23 mouse cellular contexts compared by ENCODE assay signal in genomic region chr5:98787735-98788134, GRCm38 (mm10).
A peak's percentile ranks its signal among the peaks of the same experiment; 100 is the strongest.
DNase-seq lines count a peak whose midpoint lies in the region; ATAC-seq and TF ChIP-seq lines count a peak whose summit lies in the region.
"Had no signal": no experiment of that assay in that cellular context is flagged by ENCODE, and none has a peak within 500 bp of the region (broad histone marks: within the 10 kb centered on the region; RNA-seq: fewer than 3 reads in every experiment).

No protein-coding gene starts in this region.

- no peak overlapping the region for H3K4me3 ChIP-seq in lung, postnatal 0 days (ENCODE audit: low read depth, low read length)
- H3K4me3 ChIP-seq in limb, embryonic 15.5 days, result no peak overlapping the region
- H3K4me3 ChIP-seq in hindbrain, postnatal 0 days (ENCODE audit: low read length), result no peak overlapping the region
- H3K4me3 ChIP-seq: forebrain, embryonic 13.5 days; heart, embryonic 10.5 days; heart, embryonic 15.5 days; hindbrain, embryonic 13.5 days had no signal

- TF ChIP-seq CTCF in lung, postnatal 0 days (IDR thresholded peaks at IDR 0.05), result no peak
- no peak for TF ChIP-seq CTCF in hindbrain, postnatal 0 days (IDR thresholded peaks at IDR 0.05; ENCODE audit: low read depth)

- 51% methylated on average over 4 of the region's 4 CpGs for WGBS in lung, postnatal 0 days
- WGBS in limb, embryonic 15.5 days, result 32% methylated on average over 4 of the region's 4 CpGs
- WGBS in hindbrain, postnatal 0 days, result 79% methylated on average over 4 of the region's 4 CpGs

- H3K9ac ChIP-seq in lung, postnatal 0 days (replicated peaks; ENCODE audit: low read depth), result no peak overlapping the region
- no peak overlapping the region for H3K9ac ChIP-seq in limb, embryonic 15.5 days
- H3K9ac ChIP-seq in hindbrain, postnatal 0 days (replicated peaks; ENCODE audit: low read length), result no peak overlapping the region
- H3K9ac ChIP-seq: forebrain, embryonic 13.5 days; forebrain, postnatal 0 days; heart, embryonic 15.5 days; hindbrain, embryonic 13.5 days had no signal

- H3K4me1 ChIP-seq in lung, postnatal 0 days (ENCODE audit: insufficient read depth, low read depth, low read length), result no peaks in the 10 kb centered on the region
- peaks cover 9% of the 10 kb centered on the region; the same call in 1 of the 2 replicates for H3K4me1 ChIP-seq in limb, embryonic 15.5 days
- H3K4me1 ChIP-seq in hindbrain, postnatal 0 days (ENCODE audit: insufficient read depth, low read length), result no peaks in the 10 kb centered on the region
- H3K4me1 ChIP-seq: forebrain, embryonic 13.5 days; heart, embryonic 10.5 days; heart, embryonic 15.5 days; hindbrain, embryonic 13.5 days had no signal

- DNase-seq in embryo, embryonic 11 days, result peak; percentile 14
- no peak for DNase-seq in embryo, embryonic 10 days (ENCODE audit: low spot score)
- DNase-seq in lung, postnatal 0 days (ENCODE audit: low spot score), result peak; percentile 46
- DNase-seq in lung, postnatal 36 days, result no peak
- peak; percentile 40 for DNase-seq in forelimb bud, embryonic 11.5 days (ENCODE audit: low read depth, low spot score)
- no peak for DNase-seq in frontal cortex, postnatal 36 days (ENCODE audit: low spot score in 2 of 2)
- DNase-seq in hindbrain, postnatal 0 days (ENCODE audit: low spot score), result no peak
- DNase-seq: adrenal gland, postnatal 14 days; cerebellum, adult 11-12 months; cerebellum, adult 9-10 months; cerebellum, postnatal 36 days; forebrain, postnatal 0 days; gastrocnemius, postnatal 36 days; heart, adult 18-20 months; heart, postnatal 14 days had no signal

- no peaks in the 10 kb centered on the region for H3K36me3 ChIP-seq in lung, postnatal 0 days (ENCODE audit: insufficient read depth, low read length)
- no peaks in the 10 kb centered on the region for H3K36me3 ChIP-seq in limb, embryonic 15.5 days
- no peaks in the 10 kb centered on the region for H3K36me3 ChIP-seq in hindbrain, postnatal 0 days (ENCODE audit: insufficient read depth, low read length)
- H3K36me3 ChIP-seq: heart, embryonic 10.5 days; heart, embryonic 15.5 days; hindbrain, embryonic 13.5 days had no signal

- no peak overlapping the region for H3K27ac ChIP-seq in lung, postnatal 0 days (ENCODE audit: low read length)
- H3K27ac ChIP-seq in limb, embryonic 15.5 days, result 0 out of 2 replicates have a peak overlapping the region, but pooled peaks have one; percentile 14
- H3K27ac ChIP-seq in hindbrain, postnatal 0 days, result no peak overlapping the region
- H3K27ac ChIP-seq: forebrain, embryonic 13.5 days; heart, embryonic 10.5 days; heart, embryonic 15.5 days; hindbrain, embryonic 13.5 days had no signal

- ATAC-seq in lung, postnatal 0 days, result peak; percentile 28; the same call in 1 of the 2 replicates
- ATAC-seq in limb, embryonic 15.5 days (ENCODE audit: insufficient number of reproducible peaks, low FRiP score, low TSS enrichment, low read depth), result no peak
- ATAC-seq in hindbrain, postnatal 0 days, result no peak
- ATAC-seq: activated CD4-positive, CD25-positive, alpha-beta regulatory T cell, adult 4 months; forebrain, embryonic 13.5 days; forebrain, postnatal 0 days; intestine, embryonic 16.5 days; Patski had no signal

- H3K27me3 ChIP-seq in lung, postnatal 0 days (replicated peaks; ENCODE audit: insufficient read depth, low read length), result no peaks in the 10 kb centered on the region
- peaks cover 11% of the 10 kb centered on the region; the same call in 1 of the 2 replicates for H3K27me3 ChIP-seq in limb, embryonic 15.5 days
- H3K27me3 ChIP-seq in hindbrain, postnatal 0 days (ENCODE audit: insufficient read depth, low read length), result no peaks in the 10 kb centered on the region
- H3K27me3 ChIP-seq: forebrain, embryonic 13.5 days; heart, embryonic 15.5 days; hindbrain, embryonic 13.5 days; Patski had no signal

- TF ChIP-seq EP300 in lung, postnatal 0 days (IDR thresholded peaks at IDR 0.05), result no peak

- H3K9me3 ChIP-seq in lung, postnatal 0 days (ENCODE audit: low read length), result no peaks in the 10 kb centered on the region
- H3K9me3 ChIP-seq in limb, embryonic 15.5 days, result no peaks in the 10 kb centered on the region
- no peaks in the 10 kb centered on the region for H3K9me3 ChIP-seq in hindbrain, postnatal 0 days (ENCODE audit: low read length)
- H3K9me3 ChIP-seq: forebrain, embryonic 13.5 days; heart, embryonic 10.5 days; heart, embryonic 15.5 days; hindbrain, embryonic 13.5 days had no signal

- no peak overlapping the region for H3K4me2 ChIP-seq in lung, postnatal 0 days (replicated peaks; ENCODE audit: low read depth, low read length)
- no peak overlapping the region for H3K4me2 ChIP-seq in limb, embryonic 15.5 days
- no peak overlapping the region for H3K4me2 ChIP-seq in hindbrain, postnatal 0 days (ENCODE audit: low read depth, low read length)
- H3K4me2 ChIP-seq: forebrain, embryonic 13.5 days; heart, embryonic 15.5 days; hindbrain, embryonic 13.5 days had no signal

Comparison
In these comparisons a context has a peak if more than half of its experiments do, and no peak if none do; other contexts are left out.
1. DNase-seq: peak in embryo, embryonic 11 days (single experiment), lung, postnatal 0 days (single experiment) and forelimb bud, embryonic 11.5 days (single experiment); none in embryo, embryonic 10 days (single experiment), lung, postnatal 36 days (single experiment), frontal cortex, postnatal 36 days (0 of 2) and hindbrain, postnatal 0 days (single experiment).